Mouse (Mus musculus): ENCODE measurements around the gene Samd4b. TPM values are rescaled to one million over a fixed set of nuclear protein-coding genes. Genes with fewer than 3 reads are reported as not detected.

The Samd4b gene
- total RNA-seq, 1 experiment from 2014 or later = 10.1 TPM

DNA sequence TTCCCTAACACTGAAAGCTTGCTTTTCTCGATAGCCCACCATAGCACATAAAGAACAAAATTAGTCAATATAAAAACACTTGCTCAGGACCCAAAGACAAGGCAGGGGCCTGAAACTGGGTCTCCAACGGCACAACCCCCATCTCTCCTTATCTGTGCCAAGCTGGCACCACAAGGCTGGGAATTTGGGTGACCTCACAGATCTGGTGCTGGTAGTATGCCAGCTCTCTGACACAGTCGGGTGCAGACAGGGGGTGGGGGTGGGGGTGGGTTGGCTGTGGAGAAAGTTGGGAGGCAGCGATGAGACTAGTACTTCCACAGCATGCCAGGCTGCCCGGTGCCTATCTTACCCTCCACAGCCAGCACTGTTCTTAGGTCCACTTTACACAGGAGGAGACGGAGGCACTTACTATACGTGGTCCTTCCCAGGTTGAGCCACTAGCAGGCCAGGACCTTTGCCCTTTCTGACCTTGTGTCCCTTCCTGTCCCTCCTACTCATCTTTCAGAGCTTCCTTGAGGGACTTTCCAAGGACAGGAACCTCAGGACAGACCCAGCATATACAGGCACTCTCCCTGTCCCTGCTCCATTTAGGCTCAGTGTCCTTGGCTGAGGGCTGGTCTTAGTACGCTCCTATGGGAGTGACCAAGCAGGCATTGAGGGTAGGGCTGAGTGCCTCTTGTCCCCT, 2.1 kb downstream of the Samd4b start:
- ATAC-seq (replicated peaks; ENCODE audit: insufficient number of reproducible peaks, low FRiP score, low TSS enrichment, poor library complexity, severe bottlenecking) = no peak

DNA sequence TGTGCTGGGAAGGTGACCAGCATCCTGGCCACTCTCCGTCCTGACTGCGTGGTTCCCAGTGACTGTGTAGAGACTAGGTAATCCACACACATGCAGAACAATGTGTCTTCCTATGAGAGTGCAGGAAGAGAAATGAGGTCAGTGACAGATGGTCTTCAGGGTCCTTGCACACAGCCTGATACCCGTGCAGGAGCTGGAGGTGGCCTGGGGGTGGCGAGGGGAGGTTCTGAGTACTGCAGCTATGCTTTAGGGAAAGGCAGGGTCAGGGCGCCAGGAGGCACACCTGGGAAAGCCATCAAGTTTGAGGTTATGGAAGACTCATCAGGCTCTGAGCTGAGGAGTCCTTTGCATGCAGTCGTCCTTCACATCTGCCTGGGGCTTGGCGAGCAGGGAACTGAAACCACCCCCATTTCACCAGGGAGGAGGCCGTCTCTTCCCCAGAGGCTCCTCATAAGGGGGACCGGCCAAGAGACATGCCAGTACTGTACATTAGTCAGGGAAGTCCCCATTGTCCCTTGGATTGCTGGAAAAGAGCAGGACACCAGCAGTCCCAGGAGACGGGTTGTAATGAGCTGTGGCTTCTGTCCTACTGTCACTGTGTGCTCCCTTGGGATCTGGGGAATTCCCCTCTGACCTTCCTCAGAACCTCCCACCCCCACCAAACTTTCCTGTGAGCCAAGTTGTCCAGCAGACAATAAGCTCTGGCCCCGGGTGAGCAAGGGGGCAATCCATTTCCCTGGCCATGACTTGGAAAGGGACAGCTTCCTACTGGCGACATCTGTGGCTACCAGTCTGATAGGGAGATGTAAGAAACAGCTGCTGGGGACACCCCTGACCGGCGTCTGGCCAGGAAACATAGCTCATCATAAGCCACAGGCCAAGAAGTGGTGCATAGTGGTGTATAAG, 4.5 kb downstream of the Samd4b start:
- no peak for ATAC-seq (replicated peaks; ENCODE audit: insufficient number of reproducible peaks, low FRiP score, low TSS enrichment, poor library complexity, severe bottlenecking)

DNA sequence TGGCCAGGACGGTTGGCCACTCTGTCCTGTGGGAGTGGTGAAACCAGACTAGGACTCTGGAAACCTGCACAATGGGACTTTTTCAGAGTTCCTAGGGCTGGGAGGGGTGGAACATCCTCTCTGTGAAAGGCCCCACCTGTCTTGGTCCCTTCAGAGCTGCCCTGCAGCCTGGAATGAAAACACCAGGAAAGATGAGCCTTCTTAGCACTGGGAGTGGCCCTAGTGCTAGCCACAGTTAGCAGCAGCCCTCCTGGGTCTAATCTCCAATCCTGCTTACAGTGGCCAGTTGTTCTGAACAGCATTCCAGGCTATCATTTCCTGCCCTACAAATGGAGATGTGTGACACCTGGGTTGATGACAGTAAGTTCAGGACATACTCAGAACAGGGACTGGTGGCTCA, 6.1 kb downstream of the Samd4b start:
- ATAC-seq (replicated peaks; ENCODE audit: insufficient number of reproducible peaks, low FRiP score, low TSS enrichment, poor library complexity, severe bottlenecking) = no peak

GRCm38 (mm10) chr7:28587644-28588043, 10.3 kb downstream of the Samd4b start:
- no peak for ATAC-seq (replicated peaks; ENCODE audit: insufficient number of reproducible peaks, low FRiP score, low TSS enrichment, poor library complexity, severe bottlenecking)

GRCm38 (mm10) chr7:28586663-28587411, 11.1 kb downstream of the Samd4b start:
- ATAC-seq (replicated peaks; ENCODE audit: insufficient number of reproducible peaks, low FRiP score, low TSS enrichment, poor library complexity, severe bottlenecking) = no peak

- ATAC-seq (replicated peaks; ENCODE audit: insufficient number of reproducible peaks, low FRiP score, low TSS enrichment, poor library complexity, severe bottlenecking) = no peak
Observed at GRCm38 (mm10) chr7:28585001-28585400, 12.9 kb downstream of the Samd4b start.

- ATAC-seq (replicated peaks; ENCODE audit: insufficient number of reproducible peaks, low FRiP score, low TSS enrichment, poor library complexity, severe bottlenecking) = no peak
Observed at GRCm38 (mm10) chr7:28584468-28584867, 13.5 kb downstream of the Samd4b start.

GRCm38 (mm10) chr7:28583570-28584344, 14.2 kb downstream of the Samd4b start:
- ATAC-seq (replicated peaks; ENCODE audit: insufficient number of reproducible peaks, low FRiP score, low TSS enrichment, poor library complexity, severe bottlenecking) = peak; percentile 83

DNA sequence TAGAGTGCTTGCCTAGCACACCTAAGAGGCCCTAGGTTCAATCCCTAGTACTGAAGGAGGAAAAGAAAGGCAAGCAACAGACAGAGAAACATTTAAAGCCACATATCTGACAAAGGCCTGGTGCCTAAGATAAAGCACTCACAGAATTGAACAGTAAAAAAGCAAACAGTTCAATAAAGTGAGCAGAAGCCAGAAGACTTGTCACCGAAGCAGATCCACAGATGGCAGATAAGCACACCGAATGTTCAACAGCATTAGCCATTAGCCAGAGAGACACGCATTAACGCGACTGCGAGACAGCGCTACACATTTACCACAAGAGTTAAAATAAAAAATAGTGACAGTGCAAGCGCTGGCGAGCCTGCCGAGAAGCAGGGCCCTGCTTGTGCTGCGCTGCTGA, 15.1 kb downstream of the Samd4b start:
- ATAC-seq (replicated peaks; ENCODE audit: insufficient number of reproducible peaks, low FRiP score, low TSS enrichment, poor library complexity, severe bottlenecking) = no peak

GRCm38 (mm10) chr7:28581721-28582120, 16.2 kb downstream of the Samd4b start:
- no peak for ATAC-seq (replicated peaks; ENCODE audit: insufficient number of reproducible peaks, low FRiP score, low TSS enrichment, poor library complexity, severe bottlenecking)

- no peak for ATAC-seq (replicated peaks; ENCODE audit: insufficient number of reproducible peaks, low FRiP score, low TSS enrichment, poor library complexity, severe bottlenecking)
Observed at GRCm38 (mm10) chr7:28579826-28580225, 18.1 kb downstream of the Samd4b start.

- ATAC-seq (replicated peaks; ENCODE audit: insufficient number of reproducible peaks, low FRiP score, low TSS enrichment, poor library complexity, severe bottlenecking) = no peak
Observed at GRCm38 (mm10) chr7:28578543-28579053, 19.3 kb downstream of the Samd4b start.

- no peak for ATAC-seq (replicated peaks; ENCODE audit: insufficient number of reproducible peaks, low FRiP score, low TSS enrichment, poor library complexity, severe bottlenecking)
Observed at GRCm38 (mm10) chr7:28577826-28578542, 20.0 kb downstream of the Samd4b start.

- no peak for ATAC-seq (replicated peaks; ENCODE audit: insufficient number of reproducible peaks, low FRiP score, low TSS enrichment, poor library complexity, severe bottlenecking)
Observed at GRCm38 (mm10) chr7:28576271-28576914, 21.6 kb downstream of the Samd4b start.

GRCm38 (mm10) chr7:28575597-28575996, 22.3 kb downstream of the Samd4b start:
- ATAC-seq (replicated peaks; ENCODE audit: insufficient number of reproducible peaks, low FRiP score, low TSS enrichment, poor library complexity, severe bottlenecking) = no peak

DNA sequence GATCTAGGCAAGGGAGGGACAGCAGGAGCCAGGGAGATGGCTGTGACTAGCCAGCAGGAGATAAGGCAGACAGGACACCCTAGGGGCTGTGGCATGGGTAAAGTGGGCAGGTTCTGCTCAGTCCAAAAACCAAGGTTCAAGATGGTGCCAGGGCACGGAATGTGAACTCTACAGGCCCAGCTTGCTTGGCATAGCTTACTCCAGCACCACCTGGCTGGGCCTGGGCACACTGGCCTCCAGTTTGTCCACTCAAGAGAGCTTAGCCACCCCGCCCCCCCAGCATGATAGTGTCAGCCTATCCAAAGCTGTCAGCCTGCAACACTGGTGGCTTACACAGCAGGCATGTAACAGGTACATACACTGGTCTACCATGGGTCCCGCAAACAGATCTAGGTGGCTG, 24.7 kb downstream of the Samd4b start:
- ATAC-seq (replicated peaks; ENCODE audit: insufficient number of reproducible peaks, low FRiP score, low TSS enrichment, poor library complexity, severe bottlenecking) = no peak

- ATAC-seq (replicated peaks; ENCODE audit: insufficient number of reproducible peaks, low FRiP score, low TSS enrichment, poor library complexity, severe bottlenecking) = no peak
Observed at GRCm38 (mm10) chr7:28572689-28573088, 25.3 kb downstream of the Samd4b start.

All from monocyte, adult 5-6 weeks (primary cell).